Mouse (Mus musculus): ENCODE measurements around the gene Rhbg. TPM values are rescaled to one million over a fixed set of nuclear protein-coding genes. Genes with fewer than 3 reads are reported as not detected.

Rhbg gene
- polyA plus RNA-seq, 1 experiment from 2014 or later, result 0.26 TPM

DNA sequence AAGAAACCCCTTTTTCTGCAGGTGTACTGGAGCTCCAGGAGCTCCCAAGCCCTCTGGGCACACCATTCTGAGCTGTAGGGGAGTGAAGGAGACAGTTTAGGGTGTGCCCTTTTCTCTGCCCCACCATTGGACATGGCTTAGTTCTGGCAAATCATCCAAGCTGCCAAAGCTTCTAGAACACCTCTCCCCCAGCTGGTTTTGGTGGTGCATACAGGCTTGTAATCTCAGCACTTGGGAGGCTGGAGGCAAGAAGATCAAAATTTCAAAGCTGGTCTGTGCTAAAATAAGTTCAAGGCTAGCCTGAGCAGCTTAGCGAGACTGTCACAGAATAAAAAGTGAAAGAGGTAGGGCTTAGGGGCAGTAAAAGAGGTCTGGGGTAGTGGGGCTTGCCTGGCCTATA, 42.2 kb downstream of the Rhbg start:
- Histone ChIP-seq H3K9ac (ENCODE audit: low read length) (no peak overlapping the region), H3K9me3 (ENCODE audit: control insufficient read depth, low read length) (no peaks in the 10 kb centered on the region), H3K4me2 (ENCODE audit: low read length) (no peak overlapping the region), H3K4me3 (ENCODE audit: low read depth, low read length) (no peak overlapping the region), H3K4me1 (replicated peaks; ENCODE audit: control insufficient read depth, insufficient read depth, low read length) (peaks cover 7% of the 10 kb centered on the region), H3K27ac (ENCODE audit: low read depth) (no peak overlapping the region), H3K36me3 (ENCODE audit: control insufficient read depth, insufficient read depth, low read length) (no peaks in the 10 kb centered on the region), H3K27me3 (replicated peaks; ENCODE audit: control insufficient read depth, insufficient read depth, low read length) (peaks cover 100% of the 10 kb centered on the region)
- DNase-seq (ENCODE audit: low spot score), result no peak
- 8% methylated on average over 1 of the region's 1 CpGs for WGBS
- ATAC-seq (replicated peaks; ENCODE audit: low FRiP score, low TSS enrichment, low read depth), result no peak

DNA sequence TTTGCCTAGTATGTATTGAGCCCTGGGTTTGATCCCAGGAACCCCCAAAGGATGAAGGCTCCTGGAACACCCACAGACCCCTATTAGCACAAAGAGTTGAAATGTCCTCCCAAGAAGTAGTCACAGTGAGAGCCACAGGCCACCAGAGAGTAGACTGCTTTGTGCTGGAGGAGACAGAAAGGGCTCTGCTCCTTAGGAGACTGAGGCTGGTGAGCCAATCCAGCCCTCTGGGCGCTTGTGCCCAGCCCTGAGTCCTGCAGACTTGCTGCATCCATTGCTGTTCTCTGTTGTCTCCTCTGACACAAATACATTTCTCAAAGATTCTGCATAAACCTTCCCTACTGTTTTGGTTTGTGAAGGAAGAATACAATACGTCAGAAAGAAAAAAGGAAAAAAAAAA, 43.6 kb downstream of the Rhbg start:
- WGBS, result 12% methylated on average over 2 of the region's 2 CpGs
- H3K27me3 ChIP-seq (replicated peaks; ENCODE audit: control insufficient read depth, insufficient read depth, low read length), result peaks cover 100% of the 10 kb centered on the region
- no peak for DNase-seq (ENCODE audit: low spot score)
- H3K9me3 ChIP-seq (ENCODE audit: control insufficient read depth, low read length), result no peaks in the 10 kb centered on the region
- peaks cover 7% of the 10 kb centered on the region for H3K4me1 ChIP-seq (replicated peaks; ENCODE audit: control insufficient read depth, insufficient read depth, low read length)
- H3K4me2 ChIP-seq (ENCODE audit: low read length), result no peak overlapping the region
- H3K9ac ChIP-seq (ENCODE audit: low read length), result no peak overlapping the region
- no peaks in the 10 kb centered on the region for H3K36me3 ChIP-seq (ENCODE audit: control insufficient read depth, insufficient read depth, low read length)
- no peak overlapping the region for H3K4me3 ChIP-seq (ENCODE audit: low read depth, low read length)
- H3K27ac ChIP-seq (ENCODE audit: low read depth), result no peak overlapping the region
- no peak for ATAC-seq (replicated peaks; ENCODE audit: low FRiP score, low TSS enrichment, low read depth)

DNA sequence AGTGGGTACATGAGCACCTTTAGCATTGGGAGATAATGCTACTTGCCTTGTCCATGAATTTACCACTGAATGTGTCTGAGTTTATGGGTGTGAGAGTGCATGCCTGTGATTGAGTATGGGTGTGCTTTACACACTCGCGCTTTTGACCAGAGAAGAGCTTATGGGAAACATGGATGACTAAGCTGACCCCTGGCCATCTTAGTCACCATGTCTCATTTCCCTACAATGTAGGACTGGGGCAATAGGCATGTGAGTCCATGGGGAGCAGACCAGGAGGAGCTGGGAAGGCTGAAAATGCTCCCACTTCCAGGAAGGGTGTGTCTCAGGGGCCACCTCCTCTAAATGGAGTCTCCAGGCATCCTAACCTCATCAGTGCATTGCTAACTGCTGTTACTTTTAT, 44.4 kb downstream of the Rhbg start:
- Histone ChIP-seq H3K27ac (ENCODE audit: low read depth) (no peak overlapping the region), H3K9ac (ENCODE audit: low read length) (no peak overlapping the region), H3K4me1 (replicated peaks; ENCODE audit: control insufficient read depth, insufficient read depth, low read length) (peaks cover 4% of the 10 kb centered on the region), H3K27me3 (replicated peaks; ENCODE audit: control insufficient read depth, insufficient read depth, low read length) (peaks cover 100% of the 10 kb centered on the region), H3K4me2 (ENCODE audit: low read length) (no peak overlapping the region), H3K36me3 (ENCODE audit: control insufficient read depth, insufficient read depth, low read length) (no peaks in the 10 kb centered on the region), H3K9me3 (ENCODE audit: control insufficient read depth, low read length) (no peaks in the 10 kb centered on the region), H3K4me3 (ENCODE audit: low read depth, low read length) (no peak overlapping the region)
- DNase-seq (ENCODE audit: low spot score) (no peak), ATAC-seq (replicated peaks; ENCODE audit: low FRiP score, low TSS enrichment, low read depth) (no peak)
- WGBS, result 24% methylated on average over 2 of the region's 2 CpGs

DNA sequence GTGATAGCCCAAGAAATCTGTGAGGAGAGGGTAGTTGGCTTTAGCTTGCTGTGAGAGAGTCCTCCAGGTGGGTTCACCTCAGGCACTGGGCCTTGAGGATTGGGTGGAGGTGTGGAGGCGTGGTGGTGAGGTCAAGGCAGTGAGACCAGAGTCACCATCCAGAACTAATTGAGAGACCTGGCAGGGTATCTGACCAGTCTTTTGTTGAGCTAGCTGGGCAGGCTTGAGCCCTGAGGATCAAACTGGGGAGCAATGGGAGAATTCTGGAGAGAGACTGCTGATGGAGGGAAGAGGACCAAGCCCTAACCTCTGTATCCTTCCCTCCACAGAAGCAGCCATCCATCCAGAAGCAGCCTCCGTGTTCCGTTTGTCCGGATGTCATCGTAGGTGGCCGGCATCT, 45.2 kb downstream of the Rhbg start:
- H3K9ac ChIP-seq (ENCODE audit: low read length), result no peak overlapping the region
- no peaks in the 10 kb centered on the region for H3K4me1 ChIP-seq (replicated peaks; ENCODE audit: control insufficient read depth, insufficient read depth, low read length)
- H3K9me3 ChIP-seq (ENCODE audit: control insufficient read depth, low read length), result no peaks in the 10 kb centered on the region
- DNase-seq (ENCODE audit: low spot score) (no peak), ATAC-seq (replicated peaks; ENCODE audit: low FRiP score, low TSS enrichment, low read depth) (no peak)
- H3K4me2 ChIP-seq (ENCODE audit: low read length), result no peak overlapping the region
- H3K36me3 ChIP-seq (ENCODE audit: control insufficient read depth, insufficient read depth, low read length), result no peaks in the 10 kb centered on the region
- 2% methylated on average over 6 of the region's 6 CpGs for WGBS
- H3K27ac ChIP-seq (ENCODE audit: low read depth), result no peak overlapping the region
- peaks cover 100% of the 10 kb centered on the region for H3K27me3 ChIP-seq (replicated peaks; ENCODE audit: control insufficient read depth, insufficient read depth, low read length)
- no peak overlapping the region for H3K4me3 ChIP-seq (ENCODE audit: low read depth, low read length)

DNA sequence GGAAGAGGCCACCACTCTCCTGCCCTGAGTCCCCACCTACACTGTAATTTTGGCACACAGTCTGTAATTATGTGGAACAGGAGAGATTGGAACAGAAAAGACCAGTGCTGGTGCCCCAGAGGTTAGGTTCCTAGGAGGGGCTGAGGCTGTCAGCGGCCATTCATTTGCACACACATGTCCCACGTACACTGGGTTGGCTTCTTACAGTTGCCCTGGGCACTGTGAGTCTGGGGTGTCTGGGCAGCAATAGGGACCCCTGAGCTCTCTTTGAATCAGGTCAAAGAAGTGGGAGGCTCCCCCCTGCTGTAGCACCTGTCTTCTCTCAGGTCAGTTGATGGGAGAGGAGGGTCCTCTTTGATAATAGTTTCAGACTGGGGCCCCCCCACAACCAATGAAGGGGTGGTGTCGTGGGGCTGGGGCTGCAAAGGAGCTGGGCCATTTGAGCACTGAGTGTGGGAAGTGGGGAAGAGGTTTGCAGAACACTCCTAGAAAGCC, 46.2 kb downstream of the Rhbg start:
- H3K27me3 ChIP-seq (replicated peaks; ENCODE audit: control insufficient read depth, insufficient read depth, low read length), result peaks cover 100% of the 10 kb centered on the region
- no peak overlapping the region for H3K4me3 ChIP-seq (ENCODE audit: low read depth, low read length)
- ATAC-seq (replicated peaks; ENCODE audit: low FRiP score, low TSS enrichment, low read depth) (no peak), DNase-seq (ENCODE audit: low spot score) (no peak)
- no peak overlapping the region for H3K9ac ChIP-seq (ENCODE audit: low read length)
- H3K4me1 ChIP-seq (replicated peaks; ENCODE audit: control insufficient read depth, insufficient read depth, low read length), result no peaks in the 10 kb centered on the region
- H3K27ac ChIP-seq (ENCODE audit: low read depth), result no peak overlapping the region
- WGBS, result 13% methylated on average over 3 of the region's 3 CpGs
- no peak overlapping the region for H3K4me2 ChIP-seq (ENCODE audit: low read length)
- H3K9me3 ChIP-seq (ENCODE audit: control insufficient read depth, low read length), result no peaks in the 10 kb centered on the region
- no peaks in the 10 kb centered on the region for H3K36me3 ChIP-seq (ENCODE audit: control insufficient read depth, insufficient read depth, low read length)

DNA sequence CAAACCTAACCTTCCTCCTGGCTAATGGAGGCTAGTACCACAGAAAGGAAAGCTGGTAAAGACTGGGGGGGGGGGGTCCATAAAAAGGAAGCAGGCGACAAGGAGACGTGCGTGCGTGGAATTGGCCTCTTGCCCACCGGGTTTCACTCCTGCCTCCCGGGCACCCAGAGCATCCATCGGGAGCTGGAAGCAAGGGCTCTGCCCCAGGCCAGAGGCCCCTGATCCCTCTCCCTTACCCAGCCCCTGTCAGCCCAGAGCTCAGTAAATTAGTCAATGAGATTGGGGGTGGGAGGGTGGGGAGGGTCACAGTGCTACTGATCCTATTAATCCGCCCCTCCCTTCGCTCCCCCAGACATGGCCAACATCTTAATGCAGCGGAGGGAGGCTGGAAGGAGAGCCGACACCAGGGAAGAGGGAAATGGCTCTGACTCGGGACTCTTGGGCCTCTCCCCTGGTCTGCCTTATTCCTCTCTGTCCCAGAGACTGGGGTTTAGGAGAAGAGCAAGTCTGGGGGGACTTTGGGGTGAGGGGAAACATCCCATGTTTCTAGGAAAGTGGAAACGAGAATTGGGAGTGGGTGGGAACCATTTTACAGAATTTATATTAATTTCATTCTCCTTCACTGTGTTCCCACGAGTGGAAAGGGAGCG, 46.9 kb downstream of the Rhbg start:
- H3K9ac ChIP-seq (ENCODE audit: low read length), result no peak overlapping the region
- no peak overlapping the region for H3K4me2 ChIP-seq (ENCODE audit: low read length)
- peaks cover 100% of the 10 kb centered on the region for H3K27me3 ChIP-seq (replicated peaks; ENCODE audit: control insufficient read depth, insufficient read depth, low read length)
- 2% methylated on average over 14 of the region's 15 CpGs for WGBS
- H3K9me3 ChIP-seq (ENCODE audit: control insufficient read depth, low read length), result no peaks in the 10 kb centered on the region
- H3K4me3 ChIP-seq (ENCODE audit: low read depth, low read length), result no peak overlapping the region
- no peaks in the 10 kb centered on the region for H3K36me3 ChIP-seq (ENCODE audit: control insufficient read depth, insufficient read depth, low read length)
- no peaks in the 10 kb centered on the region for H3K4me1 ChIP-seq (replicated peaks; ENCODE audit: control insufficient read depth, insufficient read depth, low read length)
- ATAC-seq (replicated peaks; ENCODE audit: low FRiP score, low TSS enrichment, low read depth) (no peak), DNase-seq (ENCODE audit: low spot score) (no peak)
- H3K27ac ChIP-seq (ENCODE audit: low read depth), result no peak overlapping the region

DNA sequence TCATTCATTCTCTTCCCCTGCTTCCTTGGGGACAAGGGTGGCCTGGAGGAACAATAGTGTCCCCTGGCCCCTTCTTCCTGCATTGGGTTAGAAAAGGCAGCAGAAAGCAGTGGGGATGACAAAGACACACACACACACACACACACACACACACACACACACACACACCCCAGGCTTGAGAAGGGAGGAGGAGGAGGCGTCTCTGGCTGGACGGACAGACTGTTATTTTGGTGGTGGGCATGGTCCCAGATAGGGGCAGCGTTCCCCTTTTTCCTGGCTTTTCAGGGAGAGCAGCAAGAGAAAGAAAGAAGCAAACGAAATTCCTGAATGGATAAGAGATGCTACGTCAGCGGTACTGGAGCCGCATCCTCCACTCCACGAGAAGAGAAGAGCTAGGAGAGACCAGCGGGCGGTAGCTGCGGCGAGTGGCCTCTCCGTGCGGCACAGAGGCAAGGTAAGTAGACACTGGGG, 47.6 kb downstream of the Rhbg start:
- H3K27ac ChIP-seq (ENCODE audit: low read depth), result no peak overlapping the region
- no peaks in the 10 kb centered on the region for H3K36me3 ChIP-seq (ENCODE audit: control insufficient read depth, insufficient read depth, low read length)
- H3K9ac ChIP-seq (ENCODE audit: low read length), result no peak overlapping the region
- H3K27me3 ChIP-seq (replicated peaks; ENCODE audit: control insufficient read depth, insufficient read depth, low read length), result peaks cover 100% of the 10 kb centered on the region
- DNase-seq (ENCODE audit: low spot score), result no peak
- no peak overlapping the region for H3K4me2 ChIP-seq (ENCODE audit: low read length)
- 1% methylated on average over 14 of the region's 14 CpGs for WGBS
- no peak overlapping the region for H3K4me3 ChIP-seq (ENCODE audit: low read depth, low read length)
- no peaks in the 10 kb centered on the region for H3K9me3 ChIP-seq (ENCODE audit: control insufficient read depth, low read length)
- ATAC-seq (replicated peaks; ENCODE audit: low FRiP score, low TSS enrichment, low read depth), result no peak
- no peaks in the 10 kb centered on the region for H3K4me1 ChIP-seq (replicated peaks; ENCODE audit: control insufficient read depth, insufficient read depth, low read length)

DNA sequence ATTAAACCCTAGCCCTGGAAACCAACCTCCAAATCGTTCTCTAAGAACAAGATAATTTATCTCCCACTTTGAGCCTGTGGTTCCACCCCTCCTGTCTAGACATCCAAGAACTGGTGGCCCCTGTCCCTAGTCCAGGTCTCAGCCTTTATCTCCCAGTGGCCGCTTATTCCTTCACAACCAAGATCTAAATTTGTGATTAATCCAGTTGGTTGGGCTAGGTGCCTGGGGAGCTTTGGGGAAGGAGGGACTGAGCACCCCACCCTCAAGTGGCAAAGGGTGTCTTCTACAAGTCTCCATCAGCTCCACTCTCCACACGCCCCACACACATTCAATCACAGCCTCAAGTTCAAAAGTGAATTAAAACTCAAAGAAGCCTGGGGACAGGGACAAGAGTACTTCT, 48.0 kb downstream of the Rhbg start:
- ATAC-seq (replicated peaks; ENCODE audit: low FRiP score, low TSS enrichment, low read depth), result no peak
- 6% methylated on average over 3 of the region's 3 CpGs for WGBS

More for the DNA sequence above, 48.0 kb downstream of the Rhbg start:
- H3K4me3 ChIP-seq (ENCODE audit: low read depth, low read length), result no peak overlapping the region
- H3K4me1 ChIP-seq (replicated peaks; ENCODE audit: control insufficient read depth, insufficient read depth, low read length), result no peaks in the 10 kb centered on the region
- no peak overlapping the region for H3K27ac ChIP-seq (ENCODE audit: low read depth)
- no peak overlapping the region for H3K4me2 ChIP-seq (ENCODE audit: low read length)
- H3K9ac ChIP-seq (ENCODE audit: low read length), result no peak overlapping the region
- no peaks in the 10 kb centered on the region for H3K36me3 ChIP-seq (ENCODE audit: control insufficient read depth, insufficient read depth, low read length)
- no peaks in the 10 kb centered on the region for H3K9me3 ChIP-seq (ENCODE audit: control insufficient read depth, low read length)
- peaks cover 100% of the 10 kb centered on the region for H3K27me3 ChIP-seq (replicated peaks; ENCODE audit: control insufficient read depth, insufficient read depth, low read length)
- no peak for DNase-seq (ENCODE audit: low spot score)

All from intestine, embryonic 14.5 days (tissue).